Mouse (Mus musculus): Measurements from ENCODE around the gene Lcor. TPM values are rescaled to one million over a fixed set of nuclear protein-coding genes. Genes with fewer than 3 reads are reported as not detected.

Lcor gene
- polyA plus RNA-seq, 1 experiment from 2014 or later, result 13.0 TPM

DNA sequence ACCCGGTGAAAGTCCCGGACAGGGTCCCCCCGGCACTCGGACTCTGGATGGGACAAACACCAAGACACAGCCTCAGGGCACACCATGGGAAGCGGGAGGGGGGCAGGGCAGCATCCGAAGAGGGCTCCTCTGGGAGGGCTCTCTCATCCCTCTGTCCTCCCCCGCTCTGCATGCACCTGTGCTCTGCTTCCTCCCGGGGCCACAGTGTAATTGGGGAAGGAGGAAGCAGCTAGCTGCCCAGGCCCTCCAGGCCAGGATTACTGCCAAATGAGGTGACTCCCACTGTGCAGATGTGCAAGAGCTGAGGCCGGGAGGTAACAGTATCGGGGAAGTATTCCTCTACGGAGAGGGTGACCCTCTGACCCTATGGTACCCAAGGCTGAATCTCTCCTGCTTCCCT lies 118.2 kb downstream of the Lcor start:
- no peak overlapping the region for H3K9ac ChIP-seq
- H3K27ac ChIP-seq (ENCODE audit: low read depth), result no peak overlapping the region
- no peak overlapping the region for H3K4me3 ChIP-seq (ENCODE audit: low read depth, low read length)
- no peak for DNase-seq
- ATAC-seq (ENCODE audit: insufficient read depth), result no peak
- no peaks in the 10 kb centered on the region for H3K9me3 ChIP-seq (ENCODE audit: low read depth, low read length)
- no peaks in the 10 kb centered on the region for H3K36me3 ChIP-seq (ENCODE audit: insufficient read depth)
- no peaks in the 10 kb centered on the region for H3K27me3 ChIP-seq (ENCODE audit: insufficient read depth, low read length)
- TF ChIP-seq CTCF (IDR thresholded peaks at IDR 0.05; ENCODE audit: low read depth), result no peak
- WGBS, result 58% methylated on average over 11 of the region's 11 CpGs
- peaks cover 3% of the 10 kb centered on the region; the same call in 1 of the 2 replicates for H3K4me1 ChIP-seq (ENCODE audit: insufficient read depth)
- no peak overlapping the region for H3K4me2 ChIP-seq

DNA sequence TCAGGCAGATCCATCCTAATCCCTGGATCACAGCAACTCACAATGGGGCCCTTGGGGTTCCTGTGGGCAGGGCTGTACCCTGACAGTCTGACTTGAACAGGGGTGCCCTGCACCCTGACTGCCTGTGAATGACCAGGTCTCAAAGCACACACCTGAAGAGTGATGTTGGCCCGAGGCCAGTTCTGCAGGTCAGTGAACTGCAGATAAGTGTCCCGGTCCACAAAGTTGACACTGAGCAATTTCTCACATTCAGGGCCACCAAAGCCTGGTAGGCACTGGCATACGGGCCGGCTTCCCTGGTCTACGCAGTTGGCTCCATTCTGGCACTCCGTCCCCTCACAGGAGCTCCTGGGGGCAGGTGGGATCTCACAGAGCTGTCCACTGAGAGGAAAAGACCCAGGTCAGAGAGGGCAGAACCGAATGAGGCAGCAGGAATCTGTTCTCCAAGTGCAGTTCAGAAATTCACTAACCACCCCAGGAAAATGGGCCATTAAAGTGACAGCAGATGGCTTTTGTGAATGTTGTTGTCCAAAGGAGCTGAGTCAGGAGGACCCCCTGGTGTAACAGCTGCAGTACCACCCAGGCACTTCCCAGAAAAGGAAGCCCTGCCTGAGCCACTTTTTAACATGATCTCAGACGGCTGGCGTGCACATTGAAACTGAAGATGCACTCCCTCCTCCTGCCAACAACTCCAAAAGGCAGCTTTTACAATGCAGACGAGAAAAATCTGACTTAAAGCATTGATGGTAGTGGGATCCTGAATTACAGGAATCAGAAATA lies 124.0 kb downstream of the Lcor start:
- Histone ChIP-seq H3K27ac (ENCODE audit: low read depth) (no peak overlapping the region), H3K4me1 (ENCODE audit: insufficient read depth) (no peaks in the 10 kb centered on the region), H3K27me3 (ENCODE audit: insufficient read depth, low read length) (no peaks in the 10 kb centered on the region), H3K4me2 (no peak overlapping the region), H3K9me3 (ENCODE audit: low read depth, low read length) (no peaks in the 10 kb centered on the region), H3K9ac (no peak overlapping the region), H3K36me3 (ENCODE audit: insufficient read depth) (no peaks in the 10 kb centered on the region), H3K4me3 (ENCODE audit: low read depth, low read length) (no peak overlapping the region)
- 69% methylated on average over 10 of the region's 10 CpGs for WGBS
- no peak for ATAC-seq (ENCODE audit: insufficient read depth)
- no peak for DNase-seq
- no peak for TF ChIP-seq CTCF (IDR thresholded peaks at IDR 0.05; ENCODE audit: low read depth)

DNA sequence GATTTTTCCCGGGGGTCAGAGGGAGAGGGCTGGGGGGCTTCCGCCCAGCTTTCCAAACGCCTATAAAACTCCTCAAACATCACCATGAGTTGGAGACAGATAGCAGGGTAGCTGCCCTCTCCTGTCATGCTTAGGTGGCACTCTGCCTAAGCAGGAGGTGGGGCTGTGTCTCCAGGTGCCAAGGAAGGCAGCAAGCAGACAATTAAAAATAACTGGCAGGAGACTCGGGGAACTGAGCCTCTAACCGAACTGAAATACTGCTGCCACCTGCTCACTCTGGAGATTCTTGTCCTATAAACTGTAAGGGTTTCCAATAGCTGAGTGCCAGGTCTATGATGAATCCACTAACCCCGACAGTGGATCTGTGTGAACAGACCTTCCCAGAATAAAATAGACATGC lies 129.2 kb downstream of the Lcor start:
- TF ChIP-seq CTCF (IDR thresholded peaks at IDR 0.05; ENCODE audit: low read depth), result no peak
- 77% methylated on average over 6 of the region's 6 CpGs for WGBS
- H3K9ac ChIP-seq, result no peak overlapping the region

More for the DNA sequence above, 129.2 kb downstream of the Lcor start:
- Histone ChIP-seq H3K9me3 (ENCODE audit: low read depth, low read length) (no peaks in the 10 kb centered on the region), H3K27me3 (ENCODE audit: insufficient read depth, low read length) (no peaks in the 10 kb centered on the region), H3K4me3 (ENCODE audit: low read depth, low read length) (no peak overlapping the region), H3K27ac (ENCODE audit: low read depth) (no peak overlapping the region), H3K4me1 (ENCODE audit: insufficient read depth) (no peaks in the 10 kb centered on the region), H3K4me2 (no peak overlapping the region), H3K36me3 (ENCODE audit: insufficient read depth) (no peaks in the 10 kb centered on the region)
- DNase-seq (no peak), ATAC-seq (ENCODE audit: insufficient read depth) (no peak)

Small RNAs within 50 kb of the gene (microRNA-seq; reads per million reads assigned to microRNA genes)
- gene Mir8091 (ENCODE audit: borderline number of aligned reads), result not detected

Other genes starting within 250 kb of the Lcor start
- gene Tm9sf3, start 218.6 kb upstream of the Lcor start, polyA plus RNA-seq (2014; fragmentation: Nextera tagmentation; extraction: Ambion mirVana), result 172 and 176 TPM in 2 replicates
- 2.7 TPM in 2 replicates for gene Pik3ap1, start 97.5 kb upstream of the Lcor start, polyA plus RNA-seq (2014; fragmentation: Nextera tagmentation; extraction: Ambion mirVana)
- gene Gm340, start 99.7 kb downstream of the Lcor start, polyA plus RNA-seq (2014; fragmentation: Nextera tagmentation; extraction: Ambion mirVana), result 3.7 and 4.2 TPM in 2 replicates